Mouse (Mus musculus) gastrocnemius, adult 8-10 months (tissue): ENCODE data around the gene Gan. TPM values are rescaled to one million over a fixed set of nuclear protein-coding genes. Genes with fewer than 3 reads are reported as not detected.

Source experiments
- DNase-seq, 2 experiments: peaks; one replicate each; pipeline ENCODE4 v3.0.0; 2022; ENCODE audit warnings: low spot score in 2 of 2
- total RNA-seq, 4 experiments: library from RNA; stranded (reverse); gene quantifications; 2 replicates each; pipeline ENCODE4 v1.2.4; 2022

Gene Gan
- total RNA-seq = 1 to 10 TPM; 4.7 to 5.5 (median 4.9) TPM

- DNase-seq = peak in 1 of 2 experiments; percentile 18
Measured at GRCm38 (mm10) chr8:117158135-117158761, at the start of gene Gan. Gene Gan, plus strand, starts transcription at chr8:117158135.

DNA sequence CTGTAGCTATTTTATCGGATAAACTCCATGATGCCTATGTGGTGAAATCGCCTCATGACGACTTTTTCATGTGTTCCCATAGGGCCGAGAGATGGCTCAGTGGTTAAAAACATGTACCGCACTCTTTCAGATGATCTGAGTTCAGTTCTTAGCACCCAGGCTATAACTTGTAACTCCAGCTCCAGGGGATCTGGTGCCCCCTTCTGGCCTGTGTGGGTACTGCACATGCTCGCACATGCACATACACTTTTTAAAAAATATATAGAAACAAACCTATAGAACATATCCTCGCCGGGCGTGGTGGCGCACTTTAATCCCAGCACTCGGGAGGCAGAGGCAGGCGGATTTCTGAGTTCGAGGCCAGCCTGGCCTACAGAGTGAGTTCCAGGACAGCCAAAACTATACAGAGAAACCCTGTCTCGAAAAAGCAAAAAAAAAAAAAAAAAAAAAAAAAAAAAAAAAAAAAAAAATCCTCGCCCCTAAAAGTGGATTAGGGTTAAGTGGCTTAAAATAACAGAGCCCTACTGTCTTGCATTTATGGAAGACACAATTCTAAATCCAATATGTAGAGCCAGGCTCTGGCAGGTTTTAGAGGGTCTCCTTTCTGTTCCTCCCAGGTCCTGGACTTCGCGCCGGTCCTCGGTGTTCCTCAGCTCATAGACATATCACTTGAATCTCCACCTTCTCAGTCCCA is 48.8 kb upstream of the Gan start:
- no peak for DNase-seq

- DNase-seq = peak; percentile 19 to 31
Measured at GRCm38 (mm10) chr8:117109801-117110390, 48.0 kb upstream of the Gan start.

DNA sequence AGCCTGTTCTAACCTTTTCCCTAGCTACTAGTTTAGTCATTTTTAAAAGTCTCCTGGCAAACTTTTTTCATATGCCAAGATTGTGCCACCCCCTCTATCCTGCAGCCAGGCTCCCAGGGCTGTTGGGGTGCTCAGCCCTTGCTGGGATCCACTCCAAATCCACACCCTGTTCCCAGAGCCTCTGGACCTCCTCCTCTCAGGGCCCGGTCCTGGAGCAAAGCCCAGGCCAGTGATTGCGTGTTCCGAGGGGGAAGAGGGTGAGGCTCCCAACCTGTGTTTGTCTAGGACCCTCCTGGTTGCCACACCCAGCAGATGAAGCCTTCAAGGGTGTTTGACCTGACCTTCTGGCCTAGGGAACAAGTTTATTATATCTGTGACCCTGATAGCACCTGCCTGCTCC is 46.3 kb upstream of the Gan start:
- DNase-seq = no peak

GRCm38 (mm10) chr8:117112261-117112660 is 45.7 kb upstream of the Gan start:
- DNase-seq = no peak

DNA sequence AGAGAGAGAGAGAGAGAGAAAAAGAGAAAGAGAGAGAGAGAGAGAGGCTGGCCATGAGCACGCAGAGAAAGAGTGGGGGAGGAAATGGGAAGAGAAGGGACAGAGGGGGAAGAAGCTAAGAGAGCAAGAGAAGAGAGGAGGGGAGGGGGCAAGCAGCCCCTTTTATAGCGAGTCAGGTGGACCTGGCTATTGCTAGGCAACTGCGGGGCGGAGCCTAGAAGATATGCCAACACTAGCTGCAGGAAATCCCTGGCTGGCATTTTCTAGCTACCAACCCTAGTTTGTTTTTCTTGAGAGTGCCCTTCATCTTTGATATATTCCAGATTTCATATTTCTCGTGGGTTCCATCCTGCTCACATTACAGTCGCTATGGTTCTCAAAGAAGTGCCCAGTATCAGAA is 42.8 kb upstream of the Gan start:
- DNase-seq = no peak

DNA sequence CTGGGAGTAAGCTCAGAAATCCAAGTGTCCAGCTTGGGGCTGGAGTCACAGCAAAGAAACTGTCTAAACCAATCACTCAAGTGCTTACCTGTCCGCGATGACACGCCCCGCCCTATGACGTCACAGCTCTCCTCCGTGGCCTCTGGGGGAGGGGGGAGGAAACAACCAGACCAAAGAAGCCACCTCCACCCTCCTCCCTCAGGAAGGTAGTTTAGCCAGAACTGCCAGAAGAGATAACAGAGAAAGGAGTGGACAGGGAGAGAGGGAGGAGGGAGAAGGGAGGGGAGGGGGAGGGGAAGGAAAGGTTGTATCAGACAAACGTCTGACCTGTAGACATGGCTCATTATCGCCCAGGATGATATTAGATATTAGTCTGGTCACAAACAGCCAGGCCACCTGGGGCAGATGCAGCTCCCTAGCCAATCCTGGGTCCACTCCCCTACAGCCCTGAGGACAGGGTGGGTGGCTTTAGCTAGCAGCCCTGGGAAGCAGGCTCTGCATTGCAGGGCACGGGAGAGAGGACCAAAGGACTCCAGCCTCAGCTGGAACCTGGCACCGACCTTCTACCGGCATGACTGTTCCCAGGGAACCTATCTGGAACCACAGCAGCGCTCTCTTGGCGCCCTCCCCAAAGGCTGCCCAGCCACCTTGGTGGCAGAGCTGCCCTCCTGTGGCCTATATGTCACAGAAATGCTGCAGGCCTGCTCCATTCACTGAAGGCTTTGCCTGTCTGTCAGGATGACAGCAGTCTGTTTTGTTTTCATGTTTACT is 42.1 kb upstream of the Gan start:
- DNase-seq = no peak

- DNase-seq = no peak
Measured at GRCm38 (mm10) chr8:117116534-117116933, 41.4 kb upstream of the Gan start.

- no peak for DNase-seq
Measured at GRCm38 (mm10) chr8:117118409-117118808, 39.5 kb upstream of the Gan start.

DNA sequence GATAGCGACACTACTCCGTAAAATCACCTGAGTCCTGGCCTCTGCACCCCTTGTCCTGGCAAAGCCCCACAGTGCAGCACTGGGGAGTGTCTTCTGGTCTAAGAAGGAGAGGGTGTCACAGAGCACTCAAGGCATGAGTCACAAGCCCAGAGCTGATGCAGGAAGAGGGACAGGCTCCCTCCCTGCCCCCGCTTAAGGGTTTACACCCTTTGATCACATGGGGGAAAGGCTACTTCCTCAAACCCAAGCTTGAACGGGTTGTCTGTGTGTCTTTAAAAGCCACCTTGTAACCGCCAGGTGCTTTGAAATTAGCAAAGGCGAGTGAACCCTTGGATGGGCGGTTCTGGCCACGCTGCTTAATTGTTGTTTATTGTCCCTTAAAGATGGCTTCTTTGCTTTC is 36.7 kb upstream of the Gan start:
- DNase-seq = no peak

GRCm38 (mm10) chr8:117123850-117124633 is 33.9 kb upstream of the Gan start:
- no peak for DNase-seq

DNA sequence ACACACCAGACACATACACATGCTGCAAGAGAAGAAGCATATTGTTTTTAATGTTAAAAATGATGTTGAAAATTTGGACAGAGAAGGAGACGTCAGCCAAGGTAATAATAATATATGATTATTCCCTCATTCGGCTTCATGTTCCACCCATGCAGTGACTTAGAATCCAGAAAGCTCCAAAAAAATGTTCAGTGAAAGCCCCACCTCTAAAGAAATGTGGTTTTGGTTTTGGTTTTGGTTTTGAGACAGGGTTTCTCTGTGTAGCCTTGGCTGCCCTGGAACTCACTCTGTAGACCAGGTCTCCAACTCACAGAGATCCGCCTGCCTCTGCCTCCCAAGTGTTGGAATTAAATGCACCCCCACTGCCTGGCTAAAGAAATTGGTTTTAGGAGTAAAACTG is 32.1 kb upstream of the Gan start:
- no peak for DNase-seq

GRCm38 (mm10) chr8:117126411-117126810 is 31.5 kb upstream of the Gan start:
- DNase-seq = no peak

DNA sequence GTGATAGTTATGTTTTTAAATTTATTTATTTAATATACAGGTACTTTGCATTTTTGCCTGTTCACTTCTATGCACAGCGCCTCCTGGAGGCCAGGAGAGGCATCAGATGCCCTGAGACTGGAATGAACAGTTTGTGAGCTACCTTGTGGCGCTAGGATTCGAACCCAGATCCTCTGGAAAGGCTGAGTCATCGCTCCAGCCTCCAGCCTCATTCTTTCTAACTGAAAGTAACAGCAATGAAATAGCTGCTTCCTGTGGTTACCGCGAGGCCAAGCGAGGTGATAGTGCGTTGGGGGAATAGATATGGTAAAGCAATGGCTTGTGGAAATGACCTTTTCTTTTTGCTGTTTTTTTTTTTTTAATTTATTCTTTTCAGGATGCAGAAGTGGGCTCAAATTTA is 30.9 kb upstream of the Gan start:
- DNase-seq = no peak

DNA sequence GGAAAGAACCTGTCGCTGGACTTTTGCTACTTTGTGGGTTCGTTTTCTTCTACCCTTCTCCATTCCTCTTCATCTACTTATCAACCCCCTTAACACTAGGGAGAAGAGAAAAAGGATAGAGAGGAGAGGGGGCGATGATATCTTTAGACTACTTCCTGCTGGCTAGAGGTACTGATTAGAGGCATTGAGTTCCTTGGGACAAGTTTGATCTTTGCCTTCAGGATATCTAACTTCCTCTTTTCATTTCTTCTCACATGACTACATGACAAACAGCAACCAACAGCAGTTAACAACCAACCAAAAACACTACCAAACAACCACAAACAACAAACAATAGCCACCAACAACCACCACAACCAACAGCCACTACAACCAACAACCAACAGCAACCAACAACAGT is 24.2 kb upstream of the Gan start:
- DNase-seq = no peak

DNA sequence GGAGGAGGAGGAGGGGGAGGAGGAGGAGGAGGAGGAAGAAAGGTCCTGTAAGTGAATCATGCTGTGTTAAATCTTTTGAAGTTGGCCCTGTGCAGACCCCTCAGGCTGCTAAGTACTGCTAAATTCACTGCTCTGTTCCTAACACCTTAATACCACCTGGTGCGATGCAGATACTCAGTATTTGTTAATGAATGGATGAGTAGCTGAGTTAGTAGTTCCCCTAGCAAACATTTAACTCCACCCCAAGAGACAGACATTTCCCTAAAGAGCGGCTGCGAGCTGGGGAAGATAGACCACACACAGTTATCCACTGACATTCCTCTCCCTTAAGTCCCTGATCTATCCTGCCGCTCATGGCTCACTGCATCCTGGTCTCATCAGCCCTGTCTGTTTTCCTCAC is 21.6 kb upstream of the Gan start:
- no peak for DNase-seq

DNA sequence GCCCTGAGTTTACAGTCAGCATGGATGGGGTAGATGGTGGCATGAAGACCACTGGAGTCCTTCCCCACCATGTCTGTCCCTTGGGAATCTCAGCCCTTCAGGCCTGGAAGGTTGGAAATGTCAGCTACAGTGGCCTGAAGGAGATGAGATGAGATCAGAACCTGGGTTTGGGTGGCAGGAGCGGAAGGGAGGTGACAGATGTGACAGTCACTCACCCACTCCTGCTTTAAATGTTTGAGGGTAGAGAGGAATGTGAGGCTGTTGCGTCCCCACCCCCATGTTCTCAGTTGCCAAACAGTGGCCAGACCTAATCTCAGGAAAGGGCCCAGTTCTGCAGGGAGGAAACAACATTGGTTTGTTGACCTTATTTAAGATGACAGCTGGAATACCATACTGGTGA is 21.2 kb upstream of the Gan start:
- no peak for DNase-seq

DNA sequence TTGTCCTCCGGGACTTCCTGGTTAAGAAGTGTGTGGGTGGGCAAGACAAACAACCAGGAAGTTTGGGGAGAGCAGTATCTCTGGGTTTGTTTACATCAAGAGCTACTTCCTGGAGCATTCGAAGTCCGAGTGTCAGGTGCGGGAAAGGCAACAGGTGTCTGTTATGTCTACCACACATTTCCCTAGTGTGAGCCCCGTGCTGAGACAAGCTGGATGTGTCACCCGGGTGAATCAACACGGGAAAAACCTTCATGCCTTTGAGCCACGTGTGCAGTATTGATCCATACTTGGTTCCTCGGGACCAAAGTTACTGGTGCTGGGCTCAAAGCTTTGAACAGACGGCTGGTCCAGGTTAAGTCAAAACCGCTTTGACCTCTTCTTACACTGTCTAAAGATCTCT is 20.6 kb upstream of the Gan start:
- no peak for DNase-seq

DNA sequence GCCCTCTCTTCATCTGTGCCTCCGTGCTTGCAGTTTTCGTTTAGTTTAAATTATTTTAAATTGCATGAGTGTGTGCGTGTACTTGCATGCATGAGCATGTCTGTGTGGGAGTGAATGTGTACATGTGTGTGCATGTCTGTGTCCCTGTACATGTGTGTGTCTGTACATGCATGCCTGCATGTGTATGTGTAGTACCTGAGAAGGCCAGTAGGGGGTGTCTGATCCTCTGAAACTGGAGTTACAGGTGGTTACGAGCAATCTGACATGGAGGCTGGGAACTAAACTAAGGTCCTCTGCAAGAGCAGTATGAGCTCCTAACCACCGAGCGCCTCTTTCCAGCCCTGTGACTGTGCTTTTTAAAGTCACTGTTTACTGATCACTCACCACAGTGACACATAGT is 9.4 kb upstream of the Gan start:
- no peak for DNase-seq

DNA sequence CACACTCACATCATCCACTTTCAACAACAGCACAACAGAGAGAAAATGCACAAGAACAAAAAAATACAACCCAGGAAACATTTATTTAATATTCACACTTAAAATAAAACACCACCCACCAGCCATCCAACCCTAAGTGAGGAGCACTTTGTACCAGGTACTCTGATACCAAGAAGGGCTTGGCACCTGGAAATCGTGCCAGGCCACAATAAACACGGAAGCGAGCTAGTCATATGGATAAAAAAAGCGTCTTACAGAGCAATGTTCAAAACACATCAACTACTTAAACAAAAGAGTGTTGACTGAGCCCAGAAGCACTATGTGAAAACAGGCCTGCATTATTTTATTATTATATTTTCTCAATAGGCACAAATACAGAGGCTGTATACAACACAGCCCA is 1.8 kb upstream of the Gan start:
- DNase-seq = no peak
